Mouse (Mus musculus): ENCODE results near the gene Hdac1.

DNA sequence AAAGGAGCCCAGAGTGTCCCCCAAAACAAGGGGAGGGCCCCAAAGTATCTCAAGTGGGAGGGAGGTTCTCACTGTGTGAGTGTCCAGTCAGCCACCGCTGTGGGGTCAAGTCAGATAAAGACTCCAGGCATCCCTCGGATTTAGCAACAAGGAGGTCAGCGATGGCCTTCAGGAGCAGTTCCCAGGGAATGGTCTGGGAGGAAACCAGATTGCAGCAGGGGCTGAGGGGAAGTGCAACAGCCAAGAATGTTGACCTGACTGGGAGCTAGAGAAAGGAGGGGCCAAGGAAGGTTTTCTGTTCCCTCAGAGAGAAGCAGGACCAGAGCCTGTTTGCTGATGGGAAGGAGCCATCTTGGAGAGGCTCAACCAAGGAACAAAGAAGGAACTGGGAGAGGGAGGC, 43.6 kb downstream of the Hdac1 start:
- TF ChIP-seq POLR2A (IDR thresholded peaks at IDR 0.05; ENCODE audit: borderline replicate concordance, control insufficient read depth, low read depth, low read length), result no peak
- no peak for TF ChIP-seq CTCF (IDR thresholded peaks at IDR 0.05; ENCODE audit: control insufficient read depth, insufficient read depth, low read length)

Data from bone marrow, adult 2 months (tissue).